15 mouse cellular contexts compared by ENCODE assay signal in the genomic region with DNA sequence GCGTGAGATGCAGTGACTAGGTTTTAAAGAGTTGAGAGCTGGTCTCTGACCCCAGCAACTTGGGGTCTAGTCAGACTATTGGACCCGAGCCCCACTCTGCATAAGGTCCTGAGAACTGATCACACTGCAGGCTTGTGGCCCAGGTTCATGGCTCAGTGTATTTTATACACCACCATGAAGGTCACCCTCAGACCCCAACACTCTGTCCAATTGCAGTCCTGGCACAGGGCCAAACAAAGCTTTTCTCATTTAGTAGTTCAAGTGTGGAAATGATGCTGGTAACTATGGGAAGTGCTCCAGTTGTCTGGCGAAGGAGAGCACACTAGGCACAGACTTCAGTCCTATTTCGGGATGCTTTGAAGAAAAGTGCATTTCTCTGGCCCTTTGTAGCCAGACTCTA.
DNase-seq lines count a peak whose midpoint lies in the region; ATAC-seq and TF ChIP-seq lines count a peak whose summit lies in the region.
"Had no signal": no experiment of that assay in that cellular context is flagged by ENCODE, and none has a peak within 500 bp of the region (broad histone marks: within the 10 kb centered on the region; RNA-seq: fewer than 3 reads in every experiment).

No protein-coding gene starts in this region.

- no peak for TF ChIP-seq CTCF in forebrain, postnatal 0 days (IDR thresholded peaks at IDR 0.05; ENCODE audit: low read depth)

- no peak for ATAC-seq in forebrain, postnatal 0 days
- ATAC-seq in forebrain, embryonic 16.5 days = no peak; the same call in 1 of the 2 replicates
- ATAC-seq in hindbrain, embryonic 16.5 days = peak; percentile 41; the same call in 1 of the 2 replicates
- no peak for ATAC-seq in hindbrain, embryonic 12.5 days (ENCODE audit: low FRiP score)
- ATAC-seq in midbrain, embryonic 11.5 days (ENCODE audit: low FRiP score) = no peak
- ATAC-seq in midbrain, embryonic 13.5 days = no peak
- ATAC-seq in liver, embryonic 12.5 days = no peak
- ATAC-seq: intestine, postnatal 0 days had no signal

- H3K4me1 ChIP-seq in forebrain, postnatal 0 days (ENCODE audit: insufficient read depth) = no peaks in the 10 kb centered on the region
- H3K4me1 ChIP-seq in forebrain, embryonic 16.5 days (replicated peaks; ENCODE audit: control insufficient read depth, insufficient read depth, low read length) = no peaks in the 10 kb centered on the region
- no peaks in the 10 kb centered on the region for H3K4me1 ChIP-seq in hindbrain, embryonic 16.5 days (ENCODE audit: control insufficient read depth, insufficient read depth, low read depth, low read length)
- H3K4me1 ChIP-seq in hindbrain, embryonic 12.5 days = no peaks in the 10 kb centered on the region
- no peaks in the 10 kb centered on the region for H3K4me1 ChIP-seq in midbrain, embryonic 11.5 days (ENCODE audit: control insufficient read depth, insufficient read depth, low read length)
- H3K4me1 ChIP-seq in midbrain, embryonic 13.5 days (replicated peaks) = 0 out of 2 replicates have a peak, but pooled peaks cover 4% of the 10 kb centered on the region
- no peaks in the 10 kb centered on the region for H3K4me1 ChIP-seq in liver, embryonic 12.5 days
- H3K4me1 ChIP-seq: embryonic facial prominence, embryonic 13.5 days; limb, embryonic 10.5 days; liver, embryonic 15.5 days had no signal

- no peaks in the 10 kb centered on the region for H3K36me3 ChIP-seq in forebrain, postnatal 0 days (ENCODE audit: insufficient read depth)
- H3K36me3 ChIP-seq in forebrain, embryonic 16.5 days (ENCODE audit: control insufficient read depth, insufficient read depth) = no peaks in the 10 kb centered on the region
- H3K36me3 ChIP-seq in hindbrain, embryonic 16.5 days (ENCODE audit: control insufficient read depth, insufficient read depth, low read length) = no peaks in the 10 kb centered on the region
- no peaks in the 10 kb centered on the region for H3K36me3 ChIP-seq in hindbrain, embryonic 12.5 days
- H3K36me3 ChIP-seq in midbrain, embryonic 11.5 days (ENCODE audit: control insufficient read depth, insufficient read depth, low read length) = no peaks in the 10 kb centered on the region
- H3K36me3 ChIP-seq in midbrain, embryonic 13.5 days = no peaks in the 10 kb centered on the region
- H3K36me3 ChIP-seq in liver, embryonic 12.5 days = no peaks in the 10 kb centered on the region
- H3K36me3 ChIP-seq: embryonic facial prominence, embryonic 13.5 days; limb, embryonic 10.5 days; liver, embryonic 15.5 days had no signal

- no peak overlapping the region for H3K4me3 ChIP-seq in forebrain, postnatal 0 days (ENCODE audit: low read depth, low read length)
- no peak overlapping the region for H3K4me3 ChIP-seq in forebrain, embryonic 16.5 days (replicated peaks; ENCODE audit: low read length)
- no peak overlapping the region for H3K4me3 ChIP-seq in hindbrain, embryonic 16.5 days (ENCODE audit: low read length)
- no peak overlapping the region for H3K4me3 ChIP-seq in hindbrain, embryonic 12.5 days
- H3K4me3 ChIP-seq in midbrain, embryonic 11.5 days (ENCODE audit: low read depth, low read length) = no peak overlapping the region
- no peak overlapping the region for H3K4me3 ChIP-seq in midbrain, embryonic 13.5 days (replicated peaks)
- H3K4me3 ChIP-seq in liver, embryonic 12.5 days = no peak overlapping the region
- H3K4me3 ChIP-seq: embryonic facial prominence, embryonic 13.5 days; limb, embryonic 10.5 days; liver, embryonic 15.5 days; myocyte had no signal

- H3K9me3 ChIP-seq in forebrain, postnatal 0 days (ENCODE audit: low read length) = no peaks in the 10 kb centered on the region
- no peaks in the 10 kb centered on the region for H3K9me3 ChIP-seq in forebrain, embryonic 16.5 days (ENCODE audit: control insufficient read depth, low read length)
- H3K9me3 ChIP-seq in hindbrain, embryonic 16.5 days (ENCODE audit: control insufficient read depth, low read length) = no peaks in the 10 kb centered on the region
- no peaks in the 10 kb centered on the region for H3K9me3 ChIP-seq in hindbrain, embryonic 12.5 days (replicated peaks)
- no peaks in the 10 kb centered on the region for H3K9me3 ChIP-seq in midbrain, embryonic 11.5 days (ENCODE audit: control insufficient read depth, low read length)
- H3K9me3 ChIP-seq in midbrain, embryonic 13.5 days = no peaks in the 10 kb centered on the region
- H3K9me3 ChIP-seq in liver, embryonic 12.5 days (replicated peaks) = no peaks in the 10 kb centered on the region
- H3K9me3 ChIP-seq: embryonic facial prominence, embryonic 13.5 days; limb, embryonic 10.5 days; liver, embryonic 15.5 days had no signal

- peak; percentile 6 for DNase-seq in forebrain, postnatal 0 days
- DNase-seq in midbrain, embryonic 11.5 days (ENCODE audit: low spot score, missing footprints) = peak; percentile 19
- peak; percentile 13 for DNase-seq in brain, adult 2 months (ENCODE audit: low read depth, low spot score)
- DNase-seq: adrenal gland, postnatal 10 days; B cell, adult 2 months had no signal

- no peak overlapping the region for H3K9ac ChIP-seq in forebrain, postnatal 0 days
- no peak overlapping the region for H3K9ac ChIP-seq in forebrain, embryonic 16.5 days (replicated peaks; ENCODE audit: low read depth, low read length)
- no peak overlapping the region for H3K9ac ChIP-seq in hindbrain, embryonic 16.5 days (ENCODE audit: low read depth, low read length)
- no peak overlapping the region for H3K9ac ChIP-seq in hindbrain, embryonic 12.5 days
- H3K9ac ChIP-seq in midbrain, embryonic 11.5 days (ENCODE audit: low read length) = no peak overlapping the region
- H3K9ac ChIP-seq in midbrain, embryonic 13.5 days (replicated peaks) = no peak overlapping the region
- no peak overlapping the region for H3K9ac ChIP-seq in liver, embryonic 12.5 days
- H3K9ac ChIP-seq: embryonic facial prominence, embryonic 13.5 days; liver, embryonic 15.5 days had no signal

- H3K27ac ChIP-seq in forebrain, postnatal 0 days (ENCODE audit: low read depth, low read length) = no peak overlapping the region
- no peak overlapping the region for H3K27ac ChIP-seq in forebrain, embryonic 16.5 days (ENCODE audit: low read length)
- H3K27ac ChIP-seq in hindbrain, embryonic 16.5 days (ENCODE audit: low read depth, low read length) = no peak overlapping the region
- H3K27ac ChIP-seq in hindbrain, embryonic 12.5 days = no peak overlapping the region
- H3K27ac ChIP-seq in midbrain, embryonic 11.5 days (ENCODE audit: low read depth, low read length) = no peak overlapping the region
- H3K27ac ChIP-seq in midbrain, embryonic 13.5 days = no peak overlapping the region
- H3K27ac ChIP-seq in liver, embryonic 12.5 days = no peak overlapping the region
- H3K27ac ChIP-seq: embryonic facial prominence, embryonic 13.5 days; limb, embryonic 10.5 days; liver, embryonic 15.5 days had no signal

- H3K27me3 ChIP-seq in forebrain, postnatal 0 days (ENCODE audit: insufficient read depth, low read length) = no peaks in the 10 kb centered on the region
- H3K27me3 ChIP-seq in forebrain, embryonic 16.5 days (replicated peaks; ENCODE audit: control insufficient read depth, insufficient read depth, low read length) = no peaks in the 10 kb centered on the region
- H3K27me3 ChIP-seq in hindbrain, embryonic 16.5 days (replicated peaks; ENCODE audit: control insufficient read depth, insufficient read depth, low read length) = no peaks in the 10 kb centered on the region
- no peaks in the 10 kb centered on the region for H3K27me3 ChIP-seq in hindbrain, embryonic 12.5 days
- no peaks in the 10 kb centered on the region for H3K27me3 ChIP-seq in midbrain, embryonic 11.5 days (ENCODE audit: control insufficient read depth, insufficient read depth, low read length)
- no peaks in the 10 kb centered on the region for H3K27me3 ChIP-seq in midbrain, embryonic 13.5 days
- H3K27me3 ChIP-seq in liver, embryonic 12.5 days (replicated peaks) = no peaks in the 10 kb centered on the region
- H3K27me3 ChIP-seq: embryonic facial prominence, embryonic 13.5 days; liver, embryonic 15.5 days had no signal

- 62% methylated on average over 4 of the region's 4 CpGs for WGBS in forebrain, postnatal 0 days
- WGBS in forebrain, embryonic 16.5 days = 76% methylated on average over 4 of the region's 4 CpGs
- WGBS in hindbrain, embryonic 16.5 days = 72% methylated on average over 4 of the region's 4 CpGs
- 80% methylated on average over 4 of the region's 4 CpGs for WGBS in hindbrain, embryonic 12.5 days
- WGBS in midbrain, embryonic 11.5 days = 91% methylated on average over 4 of the region's 4 CpGs
- WGBS in midbrain, embryonic 13.5 days = 87% methylated on average over 4 of the region's 4 CpGs
- 67% methylated on average over 4 of the region's 4 CpGs for WGBS in liver, embryonic 12.5 days (ENCODE audit: insufficient replicate concordance)

- no peak overlapping the region for H3K4me2 ChIP-seq in forebrain, postnatal 0 days (ENCODE audit: low read depth)
- H3K4me2 ChIP-seq in forebrain, embryonic 16.5 days (ENCODE audit: low read length) = no peak overlapping the region
- H3K4me2 ChIP-seq in hindbrain, embryonic 16.5 days (ENCODE audit: low read length) = no peak overlapping the region
- H3K4me2 ChIP-seq in hindbrain, embryonic 12.5 days (replicated peaks) = no peak overlapping the region
- H3K4me2 ChIP-seq in midbrain, embryonic 11.5 days = no peak overlapping the region
- H3K4me2 ChIP-seq in midbrain, embryonic 13.5 days (replicated peaks) = no peak overlapping the region
- H3K4me2 ChIP-seq in liver, embryonic 12.5 days = no peak overlapping the region
- H3K4me2 ChIP-seq: embryonic facial prominence, embryonic 13.5 days; liver, embryonic 15.5 days had no signal
